Comparison of ENCODE assay signal across 7 mouse cellular contexts in genomic region chr12:95694991-95695833, GRCm38 (mm10). TPM values are rescaled to one million over a fixed set of nuclear protein-coding genes. Genes with fewer than 3 reads are reported as not detected.
DNase-seq lines count a peak whose midpoint lies in the region; ATAC-seq and TF ChIP-seq lines count a peak whose summit lies in the region.

No protein-coding gene starts in this region.

- peak overlapping the region; percentile 82 for H3K9ac ChIP-seq in embryonic facial prominence, embryonic 12.5 days
- H3K9ac ChIP-seq in heart, adult 2 months (ENCODE audit: low read depth, low read length): peak overlapping the region; percentile 76
- H3K9ac ChIP-seq in midbrain, embryonic 11.5 days (ENCODE audit: low read length): peak overlapping the region; percentile 84
- H3K9ac ChIP-seq in stomach, embryonic 14.5 days (replicated peaks; ENCODE audit: low read depth, low read length): peak overlapping the region; percentile 72

- TF ChIP-seq EP300 in heart, adult 2 months (IDR thresholded peaks at IDR 0.05; ENCODE audit: insufficient read depth, low read depth, low read length): no peak

- H3K9me3 ChIP-seq in embryonic facial prominence, embryonic 12.5 days: no peaks in the 10 kb centered on the region
- H3K9me3 ChIP-seq in limb, embryonic 10.5 days (replicated peaks): no peaks in the 10 kb centered on the region
- no peaks in the 10 kb centered on the region for H3K9me3 ChIP-seq in midbrain, embryonic 11.5 days (ENCODE audit: control insufficient read depth, low read length)
- no peaks in the 10 kb centered on the region for H3K9me3 ChIP-seq in stomach, embryonic 14.5 days (ENCODE audit: control insufficient read depth, low read depth, low read length)

- peaks cover 18% of the 10 kb centered on the region for H3K4me1 ChIP-seq in embryonic facial prominence, embryonic 12.5 days
- peaks cover 3% of the 10 kb centered on the region; the same call in 1 of the 2 replicates for H3K4me1 ChIP-seq in heart, adult 2 months (ENCODE audit: control insufficient read depth, insufficient read depth, low read length)
- H3K4me1 ChIP-seq in limb, embryonic 10.5 days: peaks cover 68% of the 10 kb centered on the region
- peaks cover 19% of the 10 kb centered on the region for H3K4me1 ChIP-seq in midbrain, embryonic 11.5 days (ENCODE audit: control insufficient read depth, insufficient read depth, low read length)
- peaks cover 8% of the 10 kb centered on the region; the same call in 1 of the 2 replicates for H3K4me1 ChIP-seq in stomach, embryonic 14.5 days (ENCODE audit: control insufficient read depth, insufficient read depth, low read length)

- peak; percentile 36 for TF ChIP-seq POLR2A in heart, adult 2 months (IDR thresholded peaks at IDR 0.05; ENCODE audit: insufficient read depth, low read depth, low read length)

- H3K27ac ChIP-seq in embryonic facial prominence, embryonic 12.5 days: peak overlapping the region; percentile 97
- H3K27ac ChIP-seq in heart, adult 2 months: peak overlapping the region; percentile 78
- peak overlapping the region; percentile 94 for H3K27ac ChIP-seq in limb, embryonic 10.5 days
- peak overlapping the region; percentile 69 for H3K27ac ChIP-seq in midbrain, embryonic 11.5 days (ENCODE audit: low read depth, low read length)
- H3K27ac ChIP-seq in stomach, embryonic 14.5 days (ENCODE audit: low read length): peak overlapping the region; percentile 95

- H3K4me3 ChIP-seq in embryonic facial prominence, embryonic 12.5 days: peak overlapping the region; percentile 84
- peak overlapping the region; percentile 69 for H3K4me3 ChIP-seq in heart, adult 2 months
- H3K4me3 ChIP-seq in limb, embryonic 10.5 days: peak overlapping the region; percentile 86
- peak overlapping the region; percentile 59 for H3K4me3 ChIP-seq in midbrain, embryonic 11.5 days (ENCODE audit: low read depth, low read length)
- peak overlapping the region; percentile 80 for H3K4me3 ChIP-seq in stomach, embryonic 14.5 days (ENCODE audit: low read depth, low read length)

- TF ChIP-seq CTCF in heart, adult 2 months (IDR thresholded peaks at IDR 0.05): peak; percentile 44

- WGBS in embryonic facial prominence, embryonic 12.5 days: under 1% methylated on average over 60 of the region's 68 CpGs
- WGBS in heart, adult 2 months: under 1% methylated on average over 68 of the region's 68 CpGs
- under 1% methylated on average over 68 of the region's 68 CpGs for WGBS in limb, embryonic 10.5 days
- whole genome bisulfite sequencing in midbrain, embryonic 11.5 days: under 1% methylated on average over 66 of the region's 68 CpGs
- under 1% methylated on average over 67 of the region's 68 CpGs for WGBS in stomach, embryonic 14.5 days

- H3K36me3 ChIP-seq in embryonic facial prominence, embryonic 12.5 days: no peaks in the 10 kb centered on the region
- H3K36me3 ChIP-seq in heart, adult 2 months (ENCODE audit: control insufficient read depth, insufficient read depth, low read length): no peaks in the 10 kb centered on the region
- no peaks in the 10 kb centered on the region for H3K36me3 ChIP-seq in limb, embryonic 10.5 days
- H3K36me3 ChIP-seq in midbrain, embryonic 11.5 days (ENCODE audit: control insufficient read depth, insufficient read depth, low read length): no peaks in the 10 kb centered on the region
- H3K36me3 ChIP-seq in stomach, embryonic 14.5 days (ENCODE audit: control insufficient read depth, insufficient read depth, low read length): no peaks in the 10 kb centered on the region

- DNase-seq in adrenal gland, postnatal 25 days: peak; percentile 68
- peak; percentile 78 to 79 for DNase-seq in heart, adult 2 months
- peak; percentile 48 for DNase-seq in kidney, adult 18-20 months
- peak; percentile 88 for DNase-seq in limb, embryonic 10.5 days (ENCODE audit: low spot score)
- peak; percentile 98 for DNase-seq in midbrain, embryonic 11.5 days (ENCODE audit: low spot score, missing footprints)

- intact Hi-C loops in heart, adult 2 months (cut with DNase I): loop anchor here (5.0 to 10.0 kb wide), 3 partner anchors 1110 to 1503 kb away; no protein-coding TSS in a partner anchor

- H3K4me2 ChIP-seq in embryonic facial prominence, embryonic 12.5 days (replicated peaks): peak overlapping the region; percentile 76
- H3K4me2 ChIP-seq in midbrain, embryonic 11.5 days: peak overlapping the region; percentile 81
- H3K4me2 ChIP-seq in stomach, embryonic 14.5 days (replicated peaks; ENCODE audit: low read depth, low read length): peak overlapping the region; percentile 72

- ATAC-seq in embryonic facial prominence, embryonic 12.5 days (ENCODE audit: insufficient number of reproducible peaks, insufficient read depth, low FRiP score, low TSS enrichment): peak; percentile 89
- ATAC-seq in midbrain, embryonic 11.5 days (ENCODE audit: low FRiP score): peak; percentile 92
- peak; percentile 90 for ATAC-seq in stomach, embryonic 14.5 days (ENCODE audit: insufficient number of reproducible peaks, insufficient read depth, low FRiP score, low read depth)

- H3K79me2 ChIP-seq in heart, adult 2 months (replicated peaks; ENCODE audit: control insufficient read depth, insufficient read depth, low read length): no peaks in the 10 kb centered on the region

- peaks cover 3% of the 10 kb centered on the region; the same call in 1 of the 2 replicates for H3K27me3 ChIP-seq in embryonic facial prominence, embryonic 12.5 days
- H3K27me3 ChIP-seq in heart, adult 2 months (ENCODE audit: control insufficient read depth, insufficient read depth, low read length): no peaks in the 10 kb centered on the region
- peaks cover 37% of the 10 kb centered on the region for H3K27me3 ChIP-seq in limb, embryonic 10.5 days (ENCODE audit: low read depth, poor library complexity, severe bottlenecking)
- peaks cover 31% of the 10 kb centered on the region for H3K27me3 ChIP-seq in midbrain, embryonic 11.5 days (ENCODE audit: control insufficient read depth, insufficient read depth, low read length)
- H3K27me3 ChIP-seq in stomach, embryonic 14.5 days (ENCODE audit: control insufficient read depth, insufficient read depth, low read length): no peaks in the 10 kb centered on the region

RNA-seq across cellular contexts. Expression of gene Flrt2, which starts 3.2 kb away (rescaled TPM):
- total RNA-seq in adrenal gland, postnatal 25 days (2021): 9.8 and 9.9 TPM in 2 replicates
- polyA plus RNA-seq in embryonic facial prominence, embryonic 12.5 days (2016; fragmentation: Nextera tagmentation; extraction: Ambion mirVana): 64.8 and 90.3 TPM in 2 replicates
- total RNA-seq in heart, adult 2 months (2021): 1 to 10 TPM; 4.8 to 6.9 TPM
- 2.2 and 4.2 TPM in 2 replicates for polyA plus RNA-seq in heart, adult 2 months (2012; rRNA removed)
- polyA plus RNA-seq in limb, embryonic 10.5 days (2016; fragmentation: Nextera tagmentation; extraction: Ambion mirVana): 12.1 and 15.2 TPM in 2 replicates
- 27.0 and 27.3 TPM in 2 replicates for polyA plus RNA-seq in midbrain, embryonic 11.5 days (2014; fragmentation: Nextera tagmentation; extraction: Ambion mirVana)
- 27.3 and 34.9 TPM in 2 replicates for polyA plus RNA-seq in stomach, embryonic 14.5 days (2014; fragmentation: Nextera tagmentation; extraction: Ambion mirVana)

Comparison
In these comparisons a context has a peak if more than half of its experiments do, and no peak if none do; other contexts are left out.
1. Peak in every context shown above with its lines: DNase-seq, ATAC-seq, H3K4me3 ChIP-seq and H3K27ac ChIP-seq.
2. DNase-seq: peak in every context shown above with its lines; median percentile 98 in midbrain, embryonic 11.5 days; 88 in limb, embryonic 10.5 days; 78 in heart, adult 2 months; 68 in adrenal gland, postnatal 25 days; 48 in kidney, adult 18-20 months.